Mouse (Mus musculus): ENCODE results near the gene Las1l. TPM values are rescaled to one million over a fixed set of nuclear protein-coding genes. Genes with fewer than 3 reads are reported as not detected.
"Not testable (repeated sequence)": the region's sequence is repeated elsewhere in the genome, so short reads cannot be mapped to it uniquely, and the experiment has no call there.

Las1l gene
- 10 to 100 TPM; 69.7 to 77.1 TPM for total RNA-seq (2021)

DNA sequence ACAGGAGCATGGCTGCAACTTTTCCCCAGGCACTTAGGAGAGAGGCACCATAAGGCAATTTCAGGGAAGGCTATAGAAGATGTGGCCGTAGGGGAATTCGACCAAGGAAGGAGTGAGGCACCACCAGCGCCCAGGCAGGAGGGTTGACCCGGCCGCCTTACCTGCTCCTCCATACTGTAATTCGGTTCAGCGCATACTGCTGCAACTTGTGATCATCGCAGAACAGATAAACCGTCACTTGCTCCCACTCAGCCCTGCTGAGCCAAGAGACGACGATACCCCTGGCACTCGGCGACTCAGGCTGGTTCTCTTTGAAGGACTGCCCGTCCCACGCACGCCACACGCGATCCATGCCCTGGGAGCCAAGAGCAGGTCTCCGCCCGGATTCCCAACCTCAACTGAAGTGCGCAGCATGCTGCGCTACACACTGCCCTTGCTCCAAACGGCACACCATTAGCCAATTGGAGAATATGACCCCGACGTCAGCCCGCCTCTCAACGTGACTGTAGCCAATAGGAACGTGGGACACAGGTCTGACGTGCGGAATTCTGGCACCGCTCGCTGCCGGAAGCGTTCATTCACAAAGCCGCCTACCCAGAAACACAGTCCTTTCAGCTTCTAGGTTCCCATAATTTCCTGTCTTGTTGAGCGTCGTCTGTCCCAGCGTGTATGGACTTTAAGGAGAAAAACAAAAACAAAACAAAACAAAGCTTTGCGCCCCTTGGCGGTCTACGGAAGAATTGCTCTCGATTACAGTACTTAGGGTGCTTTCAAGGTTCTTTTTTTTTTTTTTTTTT, at the start of gene Las1l:
Gene Las1l (minus strand): TSS at position 466 of the 797 bp plus-strand sequence.
- DNase-seq (ENCODE audit: extremely low spot score in 1 of 2, low spot score in 2 of 2): peak; percentile 91 to 92
- intact Hi-C loops (cut with DNase I): loop anchor here (10.0 kb wide), 1 partner anchor 272 kb away; no protein-coding TSS in a partner anchor

DNA sequence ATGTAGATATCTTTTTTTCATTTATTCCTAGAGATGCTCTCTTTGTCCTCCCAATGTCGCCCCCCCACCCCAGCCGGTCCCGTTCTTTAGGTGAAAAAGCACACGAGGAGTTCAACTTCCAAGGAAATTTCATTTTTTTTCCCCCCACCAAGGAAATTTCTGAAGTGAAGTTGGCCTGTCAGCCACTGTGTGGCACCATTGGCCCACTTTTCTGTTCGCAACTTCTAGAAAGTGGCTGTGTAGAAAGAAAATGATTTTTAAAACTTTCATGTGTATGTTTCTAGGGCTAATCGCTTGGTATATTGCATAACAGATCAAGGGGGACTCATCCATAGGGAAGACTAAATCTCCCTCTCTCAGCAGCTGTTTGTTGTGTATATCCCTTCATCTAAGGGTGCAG, 49.6 kb upstream of the Las1l start:
- intact Hi-C loops (cut with DNase I): loop anchor here (2.0 kb wide), 1 partner anchor 872 kb away; no protein-coding TSS in a partner anchor
- no peak for DNase-seq (ENCODE audit: extremely low spot score in 1 of 2, low spot score in 2 of 2)

DNA sequence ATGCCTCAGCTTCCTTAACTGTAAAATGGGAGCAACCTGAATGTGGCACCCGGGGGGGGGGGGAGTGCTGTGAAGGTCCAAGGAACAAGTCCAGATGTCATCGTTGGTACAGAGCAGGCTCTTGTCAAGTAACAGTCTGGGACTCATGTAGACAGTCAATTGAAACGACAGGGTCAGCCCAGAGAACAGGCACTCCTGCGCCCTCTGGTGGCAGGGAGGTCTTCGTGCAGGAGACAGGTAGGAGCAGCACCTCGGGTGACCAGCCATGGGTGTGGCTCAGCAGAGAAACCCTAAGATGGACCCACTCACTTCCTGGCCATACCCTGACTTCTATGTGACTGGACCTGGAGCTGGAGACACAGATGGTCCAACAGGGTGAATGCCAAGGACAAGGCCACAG, 42.8 kb upstream of the Las1l start:
- intact Hi-C loops (cut with DNase I): no loop called here
- no peak for DNase-seq (ENCODE audit: extremely low spot score in 1 of 2, low spot score in 2 of 2)

DNA sequence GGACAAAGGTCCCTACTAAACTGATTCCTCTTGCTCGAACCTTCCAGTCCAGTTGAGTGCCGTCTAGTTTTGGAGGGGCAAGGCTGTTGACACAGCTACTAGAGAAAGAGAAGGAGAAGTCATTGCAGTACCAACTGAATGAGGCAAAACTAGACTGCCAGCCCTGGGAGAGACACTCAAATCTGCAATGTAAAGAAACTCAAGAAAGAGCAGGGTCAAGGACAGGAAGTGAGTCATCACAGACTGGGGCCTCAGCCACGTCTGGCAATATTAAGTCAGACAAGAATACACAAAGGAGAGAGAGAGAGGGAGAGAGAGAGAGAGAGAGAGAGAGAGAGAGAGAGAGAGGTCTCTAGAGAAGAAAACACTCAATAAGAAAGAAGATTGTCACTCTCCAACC, 36.4 kb upstream of the Las1l start:
- DNase-seq (ENCODE audit: extremely low spot score in 1 of 2, low spot score in 2 of 2): no peak
- intact Hi-C loops (cut with DNase I): no loop called here

DNA sequence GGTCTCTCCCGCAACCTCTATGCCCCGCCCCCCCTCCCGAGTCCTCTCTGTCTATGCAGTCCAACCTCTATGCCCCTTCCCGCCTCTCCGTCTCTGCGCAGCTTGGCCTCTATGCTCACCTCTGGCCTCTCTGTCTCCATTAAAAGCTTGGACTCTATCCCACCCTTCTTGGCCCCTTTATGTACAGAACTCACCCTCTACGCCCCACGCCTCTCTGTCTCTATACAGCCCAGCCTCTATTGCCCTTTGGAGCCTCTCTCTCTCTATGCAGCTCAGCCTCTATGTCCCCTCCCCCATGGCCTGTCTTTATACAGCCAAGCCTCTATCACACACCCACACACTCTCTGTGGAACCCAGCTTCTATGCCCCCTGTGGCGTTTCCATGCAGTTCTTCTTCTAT, 13.2 kb upstream of the Las1l start:
- DNase-seq (ENCODE audit: extremely low spot score in 1 of 2, low spot score in 2 of 2): no peak
- intact Hi-C loops (cut with DNase I): no loop called here

DNA sequence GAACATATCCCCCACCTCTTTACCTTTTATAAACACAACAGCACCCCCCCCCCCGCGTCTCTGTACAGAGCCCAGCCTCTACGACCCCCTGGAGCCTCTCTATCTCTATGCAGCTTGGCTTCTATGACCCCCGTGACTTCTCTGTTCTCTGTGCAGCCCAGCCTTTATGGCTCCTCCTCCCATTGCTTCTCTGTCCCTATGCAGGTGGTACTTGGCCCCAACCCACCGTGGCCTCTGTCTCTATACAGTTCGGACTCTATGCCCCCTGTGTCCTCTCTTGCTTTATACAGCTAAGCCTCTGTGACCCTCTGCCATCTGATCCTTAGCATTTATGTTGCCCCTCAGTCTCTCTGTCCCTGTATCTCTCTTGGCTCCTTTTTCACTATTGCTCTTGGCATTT, 12.4 kb upstream of the Las1l start:
- no peak for DNase-seq (ENCODE audit: extremely low spot score in 1 of 2, low spot score in 2 of 2)
- intact Hi-C loops (cut with DNase I): no loop called here

DNA sequence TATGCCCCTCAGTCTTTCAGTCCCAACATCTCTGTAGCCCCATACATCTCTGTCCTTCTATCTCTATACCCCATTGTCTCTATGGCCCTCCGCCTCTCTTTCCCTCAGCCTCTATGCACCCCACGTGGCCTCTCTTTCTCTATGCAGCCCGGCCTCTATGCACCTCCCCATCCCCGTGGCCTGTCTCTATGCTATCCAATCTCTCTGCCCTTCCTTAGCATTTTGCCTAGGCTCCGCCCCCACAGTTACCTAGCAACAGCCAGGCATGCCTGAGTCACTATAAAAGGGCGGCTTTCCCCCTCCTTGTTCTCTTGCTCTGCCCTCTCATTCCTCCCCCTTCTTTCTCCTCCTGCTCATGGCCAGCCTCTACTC, 11.8 kb upstream of the Las1l start:
- intact Hi-C loops (cut with DNase I): no loop called here
- DNase-seq (ENCODE audit: extremely low spot score in 1 of 2, low spot score in 2 of 2): peak; percentile 62 to 88

DNA sequence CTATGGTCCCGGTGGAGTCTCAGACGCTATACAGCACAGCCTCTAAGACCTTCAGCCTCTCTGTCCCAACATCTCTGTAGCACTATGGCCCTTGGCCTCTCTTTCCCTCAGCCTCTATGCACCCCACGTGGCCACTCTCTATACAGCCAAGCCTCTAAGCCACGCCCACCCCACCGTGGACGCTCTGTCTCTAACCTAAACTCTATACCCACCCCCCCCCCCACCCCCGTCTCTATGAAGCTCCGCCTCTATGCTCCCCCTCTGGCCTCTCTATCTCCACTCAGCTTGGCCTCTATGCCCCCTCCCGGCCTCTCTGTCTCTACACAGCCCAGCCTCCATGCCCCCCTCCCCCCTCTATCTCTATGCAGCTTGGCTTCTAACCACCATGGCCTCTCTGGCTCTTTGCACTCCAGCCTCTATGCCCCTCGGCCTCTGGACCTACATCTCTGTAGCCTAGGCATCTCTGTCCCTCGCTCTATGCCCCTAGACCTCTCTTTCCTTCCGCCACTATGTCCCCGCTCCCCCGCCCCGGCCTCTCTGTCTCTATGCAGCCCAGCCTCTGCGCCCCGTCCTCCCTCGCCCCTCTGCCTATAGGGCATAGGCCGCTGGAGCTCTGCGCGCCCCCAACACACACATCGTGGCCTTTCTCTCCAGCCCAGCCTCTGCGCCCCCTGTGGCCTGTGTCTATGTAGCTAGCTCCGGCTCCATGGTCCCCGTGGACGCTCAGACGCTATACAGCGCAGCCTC, 11.3 kb upstream of the Las1l start:
- intact Hi-C loops (cut with DNase I): no loop called here
- peak in 1 of 2 experiments; percentile 71 for DNase-seq (ENCODE audit: extremely low spot score in 1 of 2, low spot score in 2 of 2)

DNA sequence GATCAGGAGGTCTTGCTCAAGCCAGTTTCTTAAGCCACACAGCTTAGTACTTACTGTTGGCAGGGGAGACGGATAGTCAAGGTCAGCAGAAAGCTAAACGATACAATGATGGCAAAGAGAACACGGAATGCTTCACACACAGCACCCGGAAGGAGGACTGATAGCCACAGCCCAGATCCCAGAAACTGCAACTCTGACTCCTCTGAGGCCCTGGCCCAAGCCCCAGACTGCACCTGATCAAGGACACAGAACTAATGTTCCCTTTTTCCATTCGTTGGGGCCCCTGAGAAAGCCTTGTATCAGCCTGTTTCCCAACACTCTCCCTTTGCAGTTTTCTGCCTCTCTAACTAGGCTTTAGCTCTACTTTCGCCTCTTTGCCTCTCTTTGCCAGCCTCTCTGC, 8.3 kb upstream of the Las1l start:
- intact Hi-C loops (cut with DNase I): no loop called here
- no peak for DNase-seq (ENCODE audit: extremely low spot score in 1 of 2, low spot score in 2 of 2)

DNA sequence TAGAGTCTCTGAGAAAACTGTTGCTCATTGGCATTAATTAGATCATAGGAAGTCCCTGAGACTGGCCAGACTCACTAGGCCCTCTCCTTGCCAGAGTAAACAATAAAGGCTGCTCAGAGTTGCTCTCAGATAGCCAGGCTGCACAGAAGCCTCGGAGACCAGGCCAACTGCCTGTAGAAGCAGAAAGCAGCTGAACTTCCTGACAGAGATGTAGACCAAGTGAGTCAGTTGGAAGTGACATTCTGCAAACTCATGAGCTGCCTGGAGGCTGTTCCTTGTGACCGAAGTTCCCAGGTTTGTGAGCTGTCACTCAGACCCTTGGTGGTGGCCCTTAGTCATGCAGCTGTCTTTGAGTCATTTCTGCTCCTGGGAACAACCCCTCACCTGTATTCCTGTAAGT, 6.6 kb upstream of the Las1l start:
- DNase-seq (ENCODE audit: extremely low spot score in 1 of 2, low spot score in 2 of 2): no peak
- intact Hi-C loops (cut with DNase I): no loop called here

DNA sequence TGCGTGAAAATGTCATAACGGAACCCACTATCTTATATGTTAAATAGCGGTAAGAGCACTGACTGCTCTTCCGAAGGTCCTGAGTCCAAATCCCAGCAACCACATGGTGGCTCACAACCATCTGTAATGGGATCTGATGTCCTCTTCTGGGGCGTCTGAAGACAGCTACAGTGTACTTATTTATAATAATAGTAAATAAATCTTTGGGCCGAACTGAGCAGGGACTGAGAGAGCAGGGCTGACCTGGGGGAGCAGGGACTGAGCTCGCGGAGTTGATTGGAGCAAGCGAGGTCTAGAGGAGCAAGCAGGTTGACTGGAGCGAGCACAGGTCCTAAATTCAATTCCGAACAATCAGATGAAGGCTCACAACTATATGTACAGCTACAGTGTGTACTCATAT, 699 bp upstream of the Las1l start:
- intact Hi-C loops (cut with DNase I): loop anchor here (10.0 kb wide), 1 partner anchor 273 kb away; no protein-coding TSS in a partner anchor
- DNase-seq (ENCODE audit: extremely low spot score in 1 of 2, low spot score in 2 of 2): not testable (repeated sequence)

DNA sequence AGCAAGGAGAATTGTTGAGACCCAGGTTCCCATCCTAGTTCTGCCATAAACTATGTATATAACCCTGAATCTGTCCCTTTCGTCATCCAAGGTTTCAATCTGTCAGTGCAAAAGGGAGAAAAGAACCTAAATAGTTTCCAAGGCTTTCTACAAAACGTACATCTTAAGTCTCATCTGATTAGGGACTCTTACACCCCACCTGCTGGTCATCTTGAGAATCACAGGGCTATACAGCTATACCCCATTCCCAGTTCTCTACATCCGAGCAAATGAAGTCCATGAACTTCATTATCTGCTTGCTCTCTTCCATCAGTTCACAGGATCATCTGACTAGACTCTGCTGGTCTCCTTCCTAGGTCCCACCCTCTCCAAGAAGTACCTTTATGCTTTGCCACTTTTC, 6.0 kb downstream of the Las1l start:
- DNase-seq (ENCODE audit: extremely low spot score in 1 of 2, low spot score in 2 of 2): peak; percentile 16 to 27
- intact Hi-C loops (cut with DNase I): loop anchor here (10.0 kb wide), 1 partner anchor 266 kb away; no protein-coding TSS in a partner anchor

DNA sequence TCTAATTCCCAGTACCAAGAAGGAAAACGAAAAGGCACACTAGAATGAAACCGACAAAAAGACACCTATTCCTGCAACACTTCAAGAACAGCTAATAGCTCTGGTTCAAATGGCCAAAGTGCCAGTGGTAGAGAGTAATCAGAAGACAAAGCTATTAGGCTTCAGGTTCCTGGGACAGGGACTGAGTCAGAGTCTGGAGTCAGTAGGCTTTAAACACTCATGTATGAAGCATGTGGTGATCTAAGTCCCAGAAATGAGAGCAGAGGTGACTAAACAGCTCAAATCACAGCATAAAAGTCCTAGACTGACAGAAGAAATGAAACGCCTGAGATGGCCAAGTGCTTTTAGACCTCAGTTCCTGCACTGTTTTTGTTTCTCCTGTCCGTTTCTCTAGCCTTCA, 8.6 kb downstream of the Las1l start:
- intact Hi-C loops (cut with DNase I): no loop called here
- DNase-seq (ENCODE audit: extremely low spot score in 1 of 2, low spot score in 2 of 2): no peak

DNA sequence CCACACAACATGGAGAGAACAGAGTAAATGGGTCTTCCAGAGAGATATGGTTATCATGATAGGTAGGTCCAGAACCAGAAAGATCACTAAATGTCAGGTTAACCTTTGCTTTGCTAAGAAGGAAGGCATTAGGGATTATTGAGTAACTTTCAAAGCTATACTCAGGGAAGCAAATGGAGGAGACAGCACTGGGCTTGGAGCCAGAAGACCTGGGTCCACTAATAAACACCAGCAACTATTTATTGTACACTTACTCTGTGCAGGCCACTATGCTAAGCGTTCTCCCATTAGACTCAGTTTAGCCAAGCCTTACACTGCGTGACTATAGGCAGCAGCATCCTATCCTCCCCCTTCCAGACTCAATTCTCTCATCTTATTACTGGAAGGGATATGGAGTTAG, 11.3 kb downstream of the Las1l start:
- DNase-seq (ENCODE audit: extremely low spot score in 1 of 2, low spot score in 2 of 2): no peak
- intact Hi-C loops (cut with DNase I): no loop called here

DNA sequence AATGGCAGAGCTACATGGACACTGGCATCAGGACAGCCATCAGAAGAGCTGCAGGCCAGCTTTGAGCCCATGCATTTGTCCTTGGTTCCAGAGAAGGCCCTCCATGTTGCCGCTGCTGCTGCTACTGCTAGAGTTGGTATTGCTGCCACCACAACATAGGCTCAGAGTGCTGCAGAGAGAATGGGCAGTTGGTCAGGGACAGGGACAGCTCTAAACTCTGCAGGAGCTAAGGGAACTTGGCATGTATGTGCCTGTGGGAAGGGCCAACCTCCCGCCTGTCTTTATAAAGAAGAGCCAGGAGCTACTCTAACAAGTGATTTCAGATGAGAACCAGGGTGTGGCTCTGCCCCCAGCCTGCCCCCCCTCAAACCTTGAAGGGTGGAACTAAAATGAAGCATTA, 21.3 kb downstream of the Las1l start:
- intact Hi-C loops (cut with DNase I): no loop called here
- no peak for DNase-seq (ENCODE audit: extremely low spot score in 1 of 2, low spot score in 2 of 2)

DNA sequence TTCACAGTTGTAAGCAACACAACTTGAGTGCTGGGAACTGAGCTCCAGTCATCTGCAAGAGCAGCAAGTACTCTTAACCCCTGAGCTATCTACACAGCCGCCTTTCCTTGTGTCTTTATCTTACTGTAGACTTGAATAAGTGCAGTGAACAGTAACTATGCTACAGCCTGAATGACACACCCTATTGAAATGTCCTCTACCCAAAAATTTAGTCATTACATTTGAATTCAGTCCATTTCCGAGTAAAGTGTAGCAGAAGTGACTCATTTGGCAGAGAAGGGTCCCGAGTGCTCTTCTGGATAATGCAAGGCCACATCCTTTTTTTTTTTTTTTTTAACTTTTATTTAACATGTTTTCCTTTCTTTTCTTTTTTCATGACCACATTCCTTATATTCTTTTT, 54.0 kb downstream of the Las1l start:
- intact Hi-C loops (cut with DNase I): no loop called here
- DNase-seq (ENCODE audit: extremely low spot score in 1 of 2, low spot score in 2 of 2): no peak
